Mouse (Mus musculus): ENCODE measurements at regions not wholly inside any gene's neighbourhood (a gene's known extent, or its start where the extent isn't known, plus 50 kb on each side); places are given as distances from the start of the nearest gene placed in this dataset.
A peak's percentile ranks its signal among the peaks of the same experiment; 100 is the strongest.

DNA sequence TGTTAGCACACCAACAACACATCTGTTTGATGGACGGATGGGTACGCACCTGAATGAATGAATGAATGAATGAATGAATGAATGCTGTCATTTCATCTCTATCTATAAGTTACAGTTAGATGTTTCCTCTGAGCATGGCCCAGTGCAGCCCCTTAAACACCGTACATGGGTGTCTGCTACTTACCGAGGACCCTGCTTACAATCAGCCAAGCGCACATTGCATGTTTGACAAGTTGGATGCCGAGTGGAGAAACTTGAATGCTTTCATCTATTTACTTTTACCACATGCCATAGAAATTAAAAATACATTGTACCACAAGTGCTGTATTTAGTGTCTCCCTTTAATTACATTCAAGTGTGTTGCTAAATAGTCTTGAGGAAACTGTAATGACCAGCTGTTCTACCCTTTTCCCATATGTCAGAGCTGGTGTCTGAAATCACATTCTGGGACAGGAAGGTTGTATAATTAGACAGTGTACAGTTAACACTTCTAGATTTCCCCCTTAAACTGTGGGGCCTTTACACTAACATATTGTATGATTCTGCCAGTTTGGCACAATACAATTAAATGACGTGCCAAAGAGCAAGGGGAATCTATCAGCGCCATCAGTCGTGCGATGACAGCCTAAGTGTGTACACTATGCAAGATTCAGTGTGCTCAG lies 127.3 kb upstream of the Prox1 start:
- DNase-seq: no peak

- peak; percentile 51 for DNase-seq
Observed at GRCm38 (mm10) chr1:190290061-190290460, 119.5 kb upstream of the Prox1 start.

DNA sequence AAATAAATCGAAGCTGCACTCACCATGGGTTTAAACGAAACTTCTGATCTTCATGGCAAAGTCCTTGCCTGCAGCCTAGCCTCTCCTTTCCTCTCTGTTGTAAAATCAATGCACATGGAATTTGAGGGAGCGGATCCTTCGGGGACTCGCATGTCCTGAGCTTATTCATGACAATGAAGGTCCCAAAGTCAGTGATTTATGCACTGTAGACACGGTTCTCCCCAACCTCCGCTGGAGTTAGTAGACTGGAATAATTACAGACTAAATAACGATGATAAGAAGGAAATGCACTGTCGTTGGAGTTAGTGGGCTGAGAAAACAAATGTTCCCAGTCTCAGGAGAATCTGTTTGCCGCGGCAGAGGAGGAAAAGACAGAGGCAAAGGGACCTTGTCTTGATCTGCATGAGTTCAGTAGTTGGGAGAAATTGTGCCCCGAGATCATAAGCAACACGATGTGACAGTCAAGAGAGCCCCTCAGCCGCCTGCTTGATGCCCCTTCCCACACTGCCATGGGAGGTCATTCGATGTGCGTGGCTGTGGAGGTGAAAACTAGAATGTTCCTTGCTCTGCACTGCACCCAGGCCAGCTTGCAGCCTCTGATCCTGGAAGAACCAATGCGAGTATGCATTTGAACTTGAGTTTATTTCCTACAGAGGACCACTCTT lies 116.1 kb upstream of the Prox1 start:
- no peak for DNase-seq

GRCm38 (mm10) chr1:190285636-190286035 lies 115.1 kb upstream of the Prox1 start:
- no peak for DNase-seq

GRCm38 (mm10) chr1:190285049-190285448 lies 114.5 kb upstream of the Prox1 start:
- no peak for DNase-seq

- no peak for DNase-seq
Observed at GRCm38 (mm10) chr1:190284138-190284537, 113.6 kb upstream of the Prox1 start.

GRCm38 (mm10) chr1:190280081-190280858 lies 109.8 kb upstream of the Prox1 start:
- DNase-seq: no peak

GRCm38 (mm10) chr1:190274911-190275310 lies 104.4 kb upstream of the Prox1 start:
- no peak for DNase-seq

DNA sequence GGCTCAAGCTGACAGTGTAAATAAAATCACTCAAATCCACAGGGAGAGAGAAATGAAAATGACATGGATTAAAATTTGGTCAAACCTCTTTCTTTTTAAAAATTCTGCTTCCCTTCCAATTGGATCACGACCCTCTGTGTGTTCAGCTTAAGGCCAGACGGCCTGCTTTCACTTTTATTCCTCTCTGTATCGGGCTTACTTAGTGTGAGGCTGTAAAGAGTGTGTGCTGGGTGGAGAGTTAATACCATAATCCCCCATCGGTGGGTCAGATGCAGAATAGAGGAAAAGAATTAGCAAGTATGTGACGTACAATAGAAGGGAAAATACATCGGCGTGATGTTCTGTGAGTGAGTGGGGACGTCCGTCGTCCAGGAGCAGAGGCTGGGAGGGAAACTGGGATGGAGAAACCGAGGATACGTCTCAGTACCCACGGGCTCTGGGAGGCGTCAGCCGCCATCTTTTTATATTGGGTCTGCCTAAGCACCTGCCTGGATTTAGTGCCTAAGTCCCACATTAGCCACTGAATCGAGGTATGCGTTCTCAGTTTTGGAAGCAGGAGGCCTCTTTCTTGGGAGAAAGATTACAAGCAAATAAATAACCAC lies 100.4 kb upstream of the Prox1 start:
- no peak for DNase-seq

GRCm38 (mm10) chr1:190269181-190269580 lies 98.7 kb upstream of the Prox1 start:
- DNase-seq: peak; percentile 54

DNA sequence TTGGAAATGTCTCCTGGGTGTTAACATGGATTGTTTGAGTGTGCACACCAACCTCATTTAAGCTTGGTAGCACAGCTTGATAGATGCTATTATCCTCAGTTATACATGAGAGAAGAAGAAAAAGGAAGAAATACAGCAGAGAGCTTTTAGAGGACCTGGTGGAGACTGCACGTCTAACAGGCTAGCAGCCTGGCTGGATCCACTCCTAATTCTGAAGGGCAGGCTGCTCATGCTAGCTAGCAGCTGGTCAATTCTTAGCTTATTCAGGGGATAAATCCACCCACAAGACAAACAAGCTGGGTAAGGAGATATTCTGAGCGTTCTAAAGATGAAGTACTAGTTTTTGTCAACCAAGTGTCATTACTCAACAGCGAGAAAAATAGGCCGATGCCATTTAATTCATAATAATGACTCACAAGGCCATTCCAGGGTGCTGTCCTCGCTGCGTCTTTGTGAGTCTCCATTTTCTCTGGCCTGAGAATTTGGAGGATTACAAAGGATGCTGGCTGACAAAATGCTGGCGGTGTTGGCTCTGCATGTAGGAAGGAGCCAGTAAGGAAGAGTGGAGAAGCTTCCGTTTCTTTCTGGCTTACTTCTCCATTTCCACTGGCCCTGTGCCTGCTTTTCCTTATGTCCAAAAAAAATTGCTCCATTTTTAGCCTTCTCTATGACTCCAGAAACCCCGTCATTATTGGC lies 94.7 kb upstream of the Prox1 start:
- DNase-seq: peak; percentile 64

DNA sequence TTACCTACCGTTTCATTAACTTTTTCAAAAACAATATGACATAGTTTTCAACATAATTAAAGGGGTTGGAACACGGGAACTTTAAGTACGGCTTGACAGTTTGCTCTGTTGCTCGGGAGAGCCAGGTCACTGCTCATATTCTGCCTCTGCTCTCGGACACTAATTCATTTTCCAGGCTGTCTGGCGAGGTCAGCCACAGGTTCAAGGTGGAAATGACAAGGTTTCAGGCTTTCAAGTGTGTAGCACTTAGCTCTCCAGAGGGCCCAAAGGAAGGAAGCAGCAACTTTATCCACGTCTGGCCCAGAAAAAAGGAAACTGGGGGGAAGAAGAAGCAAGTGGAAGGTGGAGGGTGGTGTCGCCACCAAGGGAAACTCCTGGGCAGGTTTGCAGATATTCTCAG lies 94.0 kb upstream of the Prox1 start:
- peak; percentile 56 for DNase-seq

DNA sequence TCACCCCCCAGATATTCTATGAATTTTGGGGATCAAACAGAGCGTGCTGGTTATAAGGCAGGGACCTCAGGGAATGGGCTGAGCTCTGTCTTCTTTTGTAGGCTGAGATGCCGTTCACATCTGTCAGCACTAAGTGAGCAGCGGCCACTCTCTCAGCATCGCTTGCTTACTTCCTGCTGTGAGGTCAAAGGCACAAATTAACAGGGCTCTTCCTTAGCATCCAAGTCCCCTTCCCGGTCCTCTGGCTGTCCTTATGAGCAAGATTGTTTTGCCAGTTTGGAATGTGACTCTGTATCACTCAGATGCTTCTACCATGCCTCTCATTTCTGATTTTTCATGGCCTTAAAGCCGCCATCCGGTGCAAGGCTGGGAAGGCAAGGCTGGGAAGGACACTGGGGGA lies 93.1 kb upstream of the Prox1 start:
- no peak for DNase-seq

GRCm38 (mm10) chr1:190259576-190259975 lies 89.1 kb upstream of the Prox1 start:
- no peak for DNase-seq

DNA sequence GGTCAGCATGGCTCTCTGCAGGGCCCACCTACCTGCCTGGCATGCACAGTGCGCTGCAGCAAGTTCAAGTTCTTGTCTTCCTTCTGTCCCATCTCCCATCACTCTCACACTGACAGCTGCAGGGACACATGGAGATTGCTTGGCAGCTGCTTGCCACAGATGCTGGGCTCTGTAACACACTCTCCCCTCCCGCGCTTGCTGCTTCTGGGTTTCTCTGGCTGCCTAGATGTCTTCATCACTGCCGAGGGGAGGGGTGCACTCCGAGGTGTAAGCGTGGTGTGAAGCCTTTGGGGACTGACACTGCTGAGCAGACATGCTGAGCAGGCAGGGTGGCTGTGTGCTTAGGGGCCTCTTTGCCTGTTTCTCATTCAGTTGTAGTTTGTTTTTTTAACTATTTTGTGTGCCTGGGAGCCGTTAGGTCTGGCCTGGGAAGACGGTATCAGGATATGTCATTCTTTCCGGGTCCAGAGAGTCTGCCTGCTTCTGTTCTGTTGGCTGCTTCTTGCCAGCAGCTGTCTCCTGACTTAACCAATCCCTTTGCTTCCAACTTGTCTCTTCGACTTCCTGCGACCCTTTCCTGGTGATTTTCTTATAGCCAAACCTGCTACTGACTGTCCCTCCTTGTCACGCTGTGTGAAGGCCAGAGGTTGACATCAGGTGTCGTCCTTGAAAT lies 80.2 kb upstream of the Prox1 start:
- no peak for DNase-seq

DNA sequence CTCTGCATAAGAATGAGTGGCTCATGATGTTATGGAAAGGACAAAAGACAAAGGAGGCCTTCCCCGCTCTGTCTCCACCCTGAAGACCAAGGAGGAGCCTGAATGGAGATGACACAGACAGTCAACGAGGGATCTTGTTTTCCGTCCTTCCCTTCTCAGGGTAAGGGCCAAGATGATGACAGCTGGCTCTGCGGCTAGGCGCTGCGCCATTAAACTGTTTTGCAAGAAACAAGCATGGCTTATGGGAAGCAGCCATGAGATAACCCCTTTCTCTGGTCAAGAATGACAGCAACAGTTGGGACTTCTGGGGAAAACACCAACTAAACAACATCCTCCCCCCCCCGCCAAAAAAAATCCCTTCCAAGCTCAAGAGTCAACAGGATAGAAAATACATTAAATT lies 72.0 kb upstream of the Prox1 start:
- DNase-seq: no peak

GRCm38 (mm10) chr1:190239796-190240195 lies 69.3 kb upstream of the Prox1 start:
- no peak for DNase-seq

DNA sequence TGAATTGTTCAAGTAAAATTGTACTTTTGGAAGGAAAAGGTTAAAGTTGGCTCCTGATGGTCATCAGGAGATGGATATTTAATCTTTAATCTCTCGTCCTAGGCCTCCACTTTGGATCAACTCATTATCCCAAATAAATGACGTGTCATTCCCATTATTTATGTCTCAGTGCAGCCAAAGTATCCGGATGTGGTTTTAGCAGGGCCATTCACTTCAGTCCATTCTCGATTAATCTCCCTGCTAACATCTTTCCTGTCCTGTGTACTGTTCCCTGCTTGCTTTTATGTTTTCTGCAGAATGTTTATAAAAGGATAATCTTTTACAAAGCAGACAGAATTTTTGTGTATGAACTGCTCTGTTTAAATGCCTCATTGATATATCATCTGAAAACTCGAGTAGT lies 60.4 kb upstream of the Prox1 start:
- no peak for DNase-seq

GRCm38 (mm10) chr1:190220417-190220816 lies 49.9 kb upstream of the Prox1 start:
- no peak for DNase-seq

All from adrenal gland, adult 2 months (tissue).